Mouse (Mus musculus) lung, adult 2 months (tissue): Measurements from ENCODE around the gene Trpv2.

Experiments used
- CTCF ChIP-seq: fragments of 200-500 bp; IDR thresholded peaks from 2 replicates; pipeline ENCODE4 v1.5.1; 2011; ENCODE audit warnings: mild to moderate bottlenecking, low read length, control low read depth; ENCODE audit not compliant: insufficient read depth
- POLR2A ChIP-seq: fragments of 200-500 bp; IDR thresholded peaks from 2 replicates; pipeline ENCODE4 v1.6.1; 2011; ENCODE audit warnings: low read depth, mild to moderate bottlenecking, control low read depth, low read length, borderline replicate concordance; ENCODE audit errors: extremely low read depth

GRCm38 (mm10) chr11:62642023-62642844 is 67.9 kb downstream of the Trpv2 start:
- no peak for TF ChIP-seq CTCF
- no peak for TF ChIP-seq POLR2A
